Mouse (Mus musculus): ENCODE measurements around the gene Pspn. TPM values are rescaled to one million over a fixed set of nuclear protein-coding genes. Genes with fewer than 3 reads are reported as not detected.

The Pspn gene
- polyA plus RNA-seq, 1 experiment = not detected

GRCm38 (mm10) chr17:56999414-56999813 lies 404 bp downstream of the Pspn start:
- 93% methylated on average over 9 of the region's 9 CpGs for WGBS
- no peak for DNase-seq (ENCODE audit: low read depth, low spot score)

GRCm38 (mm10) chr17:56997029-56997667 lies 2.7 kb downstream of the Pspn start, which contains the start of gene Alkbh7:
TSS of gene Alkbh7 (plus strand) at chr17:56997339.
- DNase-seq (ENCODE audit: low read depth, low spot score) = peak; percentile 93
- WGBS = under 1% methylated on average over 38 of the region's 38 CpGs

- no peak for DNase-seq (ENCODE audit: low read depth, low spot score)
- 53% methylated on average over 2 of the region's 2 CpGs for WGBS
Observed at GRCm38 (mm10) chr17:56996506-56996905, 3.3 kb downstream of the Pspn start.

DNA sequence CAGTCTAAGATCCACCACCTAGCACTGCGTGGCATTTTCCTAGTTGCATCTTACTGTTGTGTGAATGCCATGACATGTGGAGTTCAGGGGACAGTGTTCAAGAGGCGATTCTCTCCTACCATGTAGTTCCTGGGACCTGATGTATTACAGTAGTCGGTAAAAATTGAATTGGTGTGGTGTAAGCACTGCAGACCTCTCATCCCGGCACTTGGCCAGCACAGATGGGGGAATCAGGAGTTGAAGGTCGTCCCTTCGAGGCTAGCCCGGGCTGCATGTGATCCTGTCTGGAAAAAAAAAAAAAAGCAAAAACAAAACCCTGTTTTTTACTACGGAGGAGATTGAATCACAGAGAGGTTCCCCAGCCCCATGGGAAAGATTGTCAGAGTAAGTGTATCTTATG lies 4.8 kb downstream of the Pspn start:
- 84% methylated on average over 8 of the region's 8 CpGs for WGBS
- no peak for DNase-seq (ENCODE audit: low read depth, low spot score)

DNA sequence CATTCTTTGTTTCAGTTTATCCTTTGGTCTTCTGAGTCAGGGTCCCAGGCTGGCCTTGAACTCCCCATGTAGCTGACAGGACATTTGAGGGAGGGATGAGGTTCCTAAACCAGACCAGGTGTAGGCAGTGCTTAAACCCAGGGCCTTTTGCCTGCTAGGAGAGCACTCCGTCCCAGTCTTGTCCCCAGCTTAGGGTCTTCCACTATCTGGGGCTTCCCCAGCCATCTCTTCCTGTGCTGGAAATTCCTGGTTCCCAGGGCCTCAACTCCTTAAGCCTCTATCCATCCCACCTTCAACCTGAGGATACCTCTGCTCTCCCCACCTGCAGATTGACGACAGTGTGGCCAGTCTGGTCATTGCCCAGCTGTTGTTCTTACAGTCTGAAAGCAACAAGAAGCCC lies 8.9 kb downstream of the Pspn start:
- 58% methylated on average over 2 of the region's 2 CpGs for WGBS
- DNase-seq (ENCODE audit: low read depth, low spot score) = no peak

GRCm38 (mm10) chr17:56990115-56990746 lies 9.6 kb downstream of the Pspn start, which contains the start of gene Clpp:
TSS of gene Clpp (plus strand) at chr17:56990305.
- under 1% methylated on average over 52 of the region's 52 CpGs for WGBS
- DNase-seq (ENCODE audit: low read depth, low spot score) = peak; percentile 98

DNA sequence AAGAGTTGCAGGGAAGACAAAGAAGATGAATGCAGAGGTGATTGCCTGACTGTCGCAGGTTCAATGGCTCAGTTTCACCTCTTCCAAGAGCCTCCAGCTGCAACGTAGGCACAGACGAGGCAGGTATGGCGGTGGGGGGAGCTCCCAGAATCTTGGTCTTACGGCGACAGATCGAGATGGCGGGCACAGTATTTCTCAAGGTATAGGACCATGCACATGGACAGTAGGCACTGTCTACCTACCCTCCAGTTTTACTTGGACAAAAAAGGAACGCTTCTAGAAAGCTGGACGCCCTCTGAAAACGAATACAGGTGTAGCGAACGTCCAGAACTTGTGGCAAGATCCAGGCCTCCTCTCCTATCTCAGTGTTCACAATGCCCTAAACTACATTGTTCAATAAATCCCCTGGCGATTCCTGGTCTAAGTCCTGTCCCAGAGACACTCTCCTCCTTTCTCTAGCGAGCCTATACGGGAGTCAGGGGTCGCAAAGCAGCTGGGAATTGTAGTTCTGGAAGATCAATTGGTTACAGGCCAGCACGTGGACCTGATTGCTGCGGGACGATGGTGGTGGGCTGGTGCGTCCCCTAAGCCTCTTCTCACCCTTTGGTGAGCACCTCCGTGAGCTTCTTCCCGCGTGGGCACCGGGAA lies 10.2 kb downstream of the Pspn start:
- under 1% methylated on average over 25 of the region's 25 CpGs for WGBS
- no peak for DNase-seq (ENCODE audit: low read depth, low spot score)

- 74% methylated on average over 7 of the region's 7 CpGs for WGBS
- no peak for DNase-seq (ENCODE audit: low read depth, low spot score)
Observed at GRCm38 (mm10) chr17:56988921-56989430, 10.8 kb downstream of the Pspn start.

- WGBS = 87% methylated on average over 7 of the region's 7 CpGs
- no peak for DNase-seq (ENCODE audit: low read depth, low spot score)
Observed at GRCm38 (mm10) chr17:56988441-56988840, 11.4 kb downstream of the Pspn start.

DNA sequence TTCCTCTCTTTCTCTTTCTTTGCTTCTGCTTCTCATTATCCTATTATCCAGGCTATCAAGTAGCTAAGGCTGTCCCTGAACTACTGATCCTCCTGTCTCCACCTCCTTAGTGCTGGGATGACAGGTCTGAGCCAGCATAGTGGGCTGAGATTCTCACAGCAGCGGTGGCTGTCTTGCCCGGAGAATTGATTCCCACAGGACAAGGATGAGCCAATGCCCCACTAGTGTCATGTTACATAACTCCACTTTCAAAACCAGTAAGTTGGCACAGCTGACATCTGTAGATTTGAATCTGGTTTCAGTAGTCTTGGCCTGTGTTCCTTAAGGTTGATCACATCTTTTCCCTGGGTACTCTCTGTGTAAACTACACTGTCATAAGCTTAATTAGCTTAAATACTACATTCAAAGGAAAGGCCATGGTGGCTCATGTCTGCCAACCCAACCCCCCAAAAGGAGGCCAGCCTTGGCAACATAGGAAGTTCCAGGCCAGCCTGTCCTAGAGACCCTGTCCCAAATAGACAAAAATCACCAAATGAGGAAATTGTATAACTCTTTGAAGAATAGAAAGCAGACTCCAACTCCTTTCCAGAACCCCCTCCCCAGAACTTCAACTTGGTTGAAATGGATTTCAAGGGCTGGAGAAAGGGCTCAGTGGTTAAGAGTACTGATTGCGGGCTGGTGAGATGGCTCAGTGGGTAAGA lies 13.6 kb downstream of the Pspn start:
- 95% methylated on average over 3 of the region's 3 CpGs for WGBS
- no peak for DNase-seq (ENCODE audit: low read depth, low spot score)

DNA sequence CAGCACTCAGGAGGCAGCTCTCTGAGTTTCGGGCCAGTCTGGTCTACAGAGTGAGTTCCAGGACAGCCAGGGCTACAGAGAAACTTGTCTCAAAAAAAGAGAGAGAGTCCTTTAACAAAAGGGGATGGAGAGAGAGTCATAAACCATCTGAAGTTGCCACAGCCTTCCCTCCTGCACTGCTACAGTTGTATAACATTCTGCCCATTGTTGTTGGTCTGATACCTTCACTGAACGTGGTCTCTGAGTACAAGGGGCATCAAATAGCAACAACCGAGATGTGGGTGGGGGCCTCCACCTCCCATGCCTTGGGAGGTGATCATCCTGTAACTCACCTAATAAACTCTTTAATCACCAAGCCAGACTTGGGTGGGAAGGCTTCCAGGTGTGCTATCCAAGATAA lies 14.2 kb downstream of the Pspn start:
- 67% methylated on average over 3 of the region's 3 CpGs for WGBS
- DNase-seq (ENCODE audit: low read depth, low spot score) = no peak

DNA sequence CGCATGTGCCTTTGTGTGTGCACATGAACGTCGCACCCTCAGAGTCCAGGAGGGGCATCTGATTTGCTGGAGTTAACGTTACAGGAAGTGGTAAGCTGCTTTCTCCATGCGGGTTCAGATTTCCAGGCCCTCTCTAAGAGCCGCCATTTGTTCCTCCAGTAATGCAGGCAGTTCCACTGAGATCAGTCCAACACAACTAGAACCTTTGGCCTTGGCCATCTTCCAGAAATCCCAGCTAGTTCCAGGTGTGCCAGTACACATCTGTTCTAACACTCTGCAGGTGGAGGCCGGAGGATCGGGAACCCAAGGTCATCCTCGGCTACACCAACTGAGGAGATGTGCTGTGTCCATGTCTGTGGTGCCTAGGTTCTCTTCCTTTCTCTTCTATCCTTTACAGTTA lies 14.9 kb downstream of the Pspn start:
- 42% methylated on average over 9 of the region's 9 CpGs for WGBS
- DNase-seq (ENCODE audit: low read depth, low spot score) = no peak

DNA sequence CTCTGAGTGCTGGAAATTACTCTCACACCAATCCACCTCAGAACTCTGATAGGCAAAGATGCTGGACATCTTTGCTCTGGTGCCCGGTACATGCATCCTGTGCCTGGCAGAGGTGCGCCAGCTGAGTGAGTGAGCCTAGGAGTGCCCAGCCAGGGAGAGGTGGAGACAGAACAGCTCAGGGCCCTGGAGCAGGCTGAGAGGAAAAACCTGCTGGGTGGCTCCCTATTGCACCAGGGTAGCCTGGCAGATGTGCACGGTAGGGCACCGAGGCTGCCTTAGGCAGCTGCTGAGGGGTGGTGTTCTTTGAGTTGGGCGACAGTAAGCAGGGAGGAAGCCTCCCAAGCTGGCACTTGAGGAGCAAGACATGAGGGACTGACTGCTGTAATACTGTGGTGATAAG lies 17.8 kb downstream of the Pspn start, which contains the start of gene Acer1:
Gene Acer1, minus strand, starts transcription at position 114 of the 400 bp plus-strand sequence.
- WGBS = 30% methylated on average over 5 of the region's 5 CpGs

GRCm38 (mm10) chr17:56981049-56981448 lies 18.8 kb downstream of the Pspn start:
- peak; percentile 85 for DNase-seq (ENCODE audit: low read depth, low spot score)
- WGBS = 20% methylated on average over 7 of the region's 7 CpGs

More for the DNA sequence above, 17.8 kb downstream of the Pspn start, which contains the start of gene Acer1:
- no peak for DNase-seq (ENCODE audit: low read depth, low spot score)

DNA sequence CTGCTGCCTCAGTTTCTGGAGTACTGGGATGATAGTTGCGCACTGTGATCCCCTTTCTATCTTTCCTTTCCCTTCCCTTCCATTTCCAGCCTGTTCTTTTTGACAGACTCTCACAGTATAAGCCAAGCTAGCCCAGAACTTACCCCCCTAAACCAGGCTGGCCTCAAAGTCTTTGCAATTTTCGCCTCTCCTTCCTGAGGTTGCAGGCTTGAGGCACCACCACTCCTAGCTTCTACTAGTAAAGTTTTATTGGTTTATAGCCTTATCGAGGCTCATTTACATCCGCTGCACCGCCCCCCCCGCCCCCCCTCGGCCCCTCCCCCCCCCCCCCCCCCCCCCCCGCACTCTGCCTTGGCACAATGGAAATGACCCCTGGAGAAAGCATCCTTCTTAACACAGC lies 20.3 kb downstream of the Pspn start:
- DNase-seq (ENCODE audit: low read depth, low spot score) = no peak
- WGBS = 14% methylated on average over 6 of the region's 8 CpGs

DNA sequence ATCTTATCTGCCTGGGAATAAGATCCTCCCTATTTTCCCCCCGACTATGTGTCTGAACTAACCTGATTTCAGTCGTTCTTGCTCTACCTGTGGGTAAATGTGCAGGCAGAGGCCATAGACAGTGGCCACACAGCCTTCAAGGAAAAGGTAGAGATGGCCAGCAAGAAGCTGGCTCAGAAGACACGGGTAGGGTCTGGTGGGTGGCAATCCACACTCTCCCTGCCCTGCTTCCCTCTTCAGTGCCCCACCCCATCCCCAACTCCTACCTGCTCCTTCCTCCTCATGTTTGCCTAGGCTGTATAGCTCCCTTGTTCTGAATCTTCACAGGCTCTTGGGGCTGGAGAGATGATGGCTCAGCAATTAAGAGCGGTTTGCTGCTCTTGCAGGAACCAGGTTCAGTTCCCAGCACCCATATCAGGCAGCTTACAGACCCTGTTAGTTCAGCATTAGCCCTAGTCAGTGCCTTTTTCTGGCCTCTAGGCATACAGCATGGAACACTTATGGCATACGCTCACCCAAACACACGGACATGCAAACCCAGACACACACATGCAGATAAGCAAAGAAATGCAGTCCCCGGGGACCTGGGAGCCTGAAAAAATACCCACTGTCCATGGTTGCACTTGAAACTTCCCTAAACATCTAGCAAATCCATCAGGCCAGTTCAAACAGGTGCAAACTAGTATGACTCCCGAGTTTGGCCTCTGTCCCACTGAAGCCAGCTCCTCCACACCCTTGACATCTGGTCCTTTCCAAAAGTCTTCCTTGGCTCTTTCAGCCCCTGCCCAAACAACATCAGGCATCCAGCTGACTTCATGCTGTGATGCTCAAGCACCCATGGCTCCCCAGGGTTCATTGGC lies 23.1 kb downstream of the Pspn start:
- DNase-seq (ENCODE audit: low read depth, low spot score) = no peak
- 37% methylated on average over 8 of the region's 8 CpGs for WGBS

GRCm38 (mm10) chr17:56975391-56975790 lies 24.4 kb downstream of the Pspn start:
- WGBS = 57% methylated on average over 3 of the region's 3 CpGs
- DNase-seq (ENCODE audit: low read depth, low spot score) = no peak

DNA sequence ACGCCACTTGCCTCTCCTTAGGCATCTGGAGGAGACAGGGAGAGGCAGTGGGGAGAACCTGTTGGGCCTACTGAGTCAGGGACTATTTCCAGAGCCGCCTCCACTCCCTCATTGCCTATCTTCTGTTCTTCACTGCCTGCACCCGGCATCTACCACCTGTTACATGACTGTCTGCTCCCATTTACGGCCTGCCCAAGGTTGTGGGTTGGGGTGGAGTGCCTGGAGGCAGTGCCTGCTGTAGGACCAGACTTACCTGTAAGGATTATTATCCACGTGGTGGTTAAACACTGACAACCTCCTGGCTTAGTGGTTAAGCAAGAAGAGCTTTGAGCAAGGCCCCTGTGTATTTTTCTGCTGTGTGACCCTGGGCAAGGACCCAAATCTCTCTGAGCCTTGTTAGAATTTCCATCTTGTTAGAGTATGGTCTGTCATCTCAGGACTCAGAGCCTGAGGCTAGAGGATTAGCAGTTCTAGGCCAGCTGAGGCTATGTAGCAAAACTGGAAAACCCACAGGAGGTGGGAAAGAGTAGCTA lies 25.0 kb downstream of the Pspn start:
- WGBS = 32% methylated on average over 5 of the region's 5 CpGs
- DNase-seq (ENCODE audit: low read depth, low spot score) = no peak

Measured in large intestine, adult 2 months (tissue).